Mouse (Mus musculus) liver, embryonic 16.5 days (tissue): ENCODE results near the gene Parp8. TPM values are rescaled to one million over a fixed set of nuclear protein-coding genes. Genes with fewer than 3 reads are reported as not detected.

Experiments used
- polyA plus RNA-seq: library from polyadenylated mRNA; unstranded; fragments of >200 nt; fragmentation: Nextera tagmentation; extraction: Ambion mirVana; gene quantifications from 2 replicates; pipeline ENCODE4 v1.2.1, GENCODE M21; 2015

Gene Parp8
- polyA plus RNA-seq, 1 experiment from 2014 or later: 2.6 TPM

Other genes with a start within 250 kb of the Parp8 start
- gene Emb, start 183.0 kb upstream of the Parp8 start, polyA plus RNA-seq: 13.9 and 17.0 TPM in 2 replicates
- gene Gm17509, start 195.5 kb upstream of the Parp8 start, polyA plus RNA-seq: 0.04 and 0.05 TPM in 2 replicates